ENCODE assay signal across 8 mouse cellular contexts in genomic region chr6:50263670-50264069, GRCm38 (mm10). TPM values are rescaled to one million over a fixed set of nuclear protein-coding genes. Genes with fewer than 3 reads are reported as not detected.
DNase-seq lines count a peak whose midpoint lies in the region; ATAC-seq and TF ChIP-seq lines count a peak whose summit lies in the region.

Gene Gsdme, minus strand, starts transcription at chr6:50263862.

- no peaks in the 10 kb centered on the region for H3K9me3 ChIP-seq in embryonic facial prominence, embryonic 14.5 days (ENCODE audit: control insufficient read depth, low read length)
- no peaks in the 10 kb centered on the region for H3K9me3 ChIP-seq in intestine, postnatal 0 days (ENCODE audit: control insufficient read depth)
- H3K9me3 ChIP-seq in midbrain, postnatal 0 days (ENCODE audit: low read length) = no peaks in the 10 kb centered on the region

- no peak within 1 kb of the TSS for H3K9ac ChIP-seq in embryonic facial prominence, embryonic 14.5 days (ENCODE audit: low read depth, low read length)
- no peak within 1 kb of the TSS for H3K9ac ChIP-seq in intestine, postnatal 0 days (ENCODE audit: low read depth, low read length)
- no peak within 1 kb of the TSS for H3K9ac ChIP-seq in midbrain, postnatal 0 days (replicated peaks; ENCODE audit: low read length, poor library complexity, severe bottlenecking)

- no peaks in the 10 kb centered on the region for H3K36me3 ChIP-seq in embryonic facial prominence, embryonic 14.5 days (ENCODE audit: control insufficient read depth, insufficient read depth, low read length)
- no peaks in the 10 kb centered on the region for H3K36me3 ChIP-seq in intestine, postnatal 0 days (ENCODE audit: control insufficient read depth, insufficient read depth)
- no peaks in the 10 kb centered on the region for H3K36me3 ChIP-seq in midbrain, postnatal 0 days (ENCODE audit: insufficient read depth, low read length)

- no peak within 1 kb of the TSS for H3K4me3 ChIP-seq in embryonic facial prominence, embryonic 14.5 days (ENCODE audit: low read depth, low read length)
- H3K4me3 ChIP-seq in intestine, postnatal 0 days (ENCODE audit: low read depth, low read length) = no peak within 1 kb of the TSS
- no peak within 1 kb of the TSS for H3K4me3 ChIP-seq in midbrain, postnatal 0 days (ENCODE audit: low read depth, low read length)

- TF ChIP-seq CTCF in intestine, postnatal 0 days (IDR thresholded peaks at IDR 0.05; ENCODE audit: low read depth) = no peak
- no peak for TF ChIP-seq CTCF in midbrain, postnatal 0 days (IDR thresholded peaks at IDR 0.05)

- peaks cover 6% of the 10 kb centered on the region; the same call in 1 of the 2 replicates for H3K4me1 ChIP-seq in embryonic facial prominence, embryonic 14.5 days (ENCODE audit: control insufficient read depth, insufficient read depth, low read length)
- peaks cover 4% of the 10 kb centered on the region for H3K4me1 ChIP-seq in intestine, postnatal 0 days (replicated peaks; ENCODE audit: control insufficient read depth, insufficient read depth, low read length)
- H3K4me1 ChIP-seq in midbrain, postnatal 0 days (ENCODE audit: insufficient read depth, low read length) = peaks cover 4% of the 10 kb centered on the region; the same call in 1 of the 2 replicates

- no peak for DNase-seq in layer of hippocampus, postnatal 10 days (ENCODE audit: low spot score in 2 of 2)
- DNase-seq in layer of hippocampus, adult 11-12 months (ENCODE audit: low spot score) = no peak
- no peak for DNase-seq in embryonic facial prominence, embryonic 14.5 days (ENCODE audit: low spot score)
- no peak for DNase-seq in midbrain, postnatal 0 days (ENCODE audit: low spot score)
- no peak for DNase-seq in right cerebral cortex, adult 2 months (ENCODE audit: low spot score in 2 of 2)
- DNase-seq in urinary bladder, postnatal 10 days (ENCODE audit: low spot score) = no peak
- no peak for DNase-seq in urinary bladder, postnatal 4 days (ENCODE audit: low spot score in 2 of 2)

- no peak within 1 kb of the TSS for H3K27ac ChIP-seq in embryonic facial prominence, embryonic 14.5 days (replicated peaks; ENCODE audit: low read depth, low read length)
- peak within 1 kb of the TSS; percentile 79 for H3K27ac ChIP-seq in intestine, postnatal 0 days (ENCODE audit: low read depth, low read length)
- H3K27ac ChIP-seq in midbrain, postnatal 0 days (ENCODE audit: low read depth, low read length) = no peak within 1 kb of the TSS

- 83% methylated on average over 6 of the region's 6 CpGs for WGBS in embryonic facial prominence, embryonic 14.5 days
- WGBS in intestine, postnatal 0 days = 27% methylated on average over 6 of the region's 6 CpGs
- 84% methylated on average over 6 of the region's 6 CpGs for WGBS in midbrain, postnatal 0 days

- H3K27me3 ChIP-seq in embryonic facial prominence, embryonic 14.5 days (replicated peaks; ENCODE audit: control insufficient read depth, insufficient read depth, low read length) = no peaks in the 10 kb centered on the region
- H3K27me3 ChIP-seq in intestine, postnatal 0 days (replicated peaks; ENCODE audit: control insufficient read depth, insufficient read depth, low read length) = no peaks in the 10 kb centered on the region
- no peaks in the 10 kb centered on the region for H3K27me3 ChIP-seq in midbrain, postnatal 0 days (ENCODE audit: insufficient read depth, low read length)

- ATAC-seq in embryonic facial prominence, embryonic 14.5 days (ENCODE audit: low read depth) = no peak
- ATAC-seq in intestine, postnatal 0 days = peak; percentile 71
- no peak for ATAC-seq in midbrain, postnatal 0 days (ENCODE audit: low FRiP score)

- no peak within 1 kb of the TSS for H3K4me2 ChIP-seq in embryonic facial prominence, embryonic 14.5 days (ENCODE audit: low read depth, low read length)
- peak within 1 kb of the TSS; percentile 46 for H3K4me2 ChIP-seq in intestine, postnatal 0 days (replicated peaks; ENCODE audit: low read depth)
- H3K4me2 ChIP-seq in midbrain, postnatal 0 days (ENCODE audit: low read depth, low read length, poor library complexity, severe bottlenecking) = no peak within 1 kb of the TSS

RNA-seq across cellular contexts. Expression of gene Gsdme, which starts in this region (rescaled TPM):
- 10 to 100 TPM; 14.6 to 15.6 TPM for total RNA-seq in layer of hippocampus, postnatal 10 days (2021)
- 33.5 and 37.9 TPM in 2 replicates for polyA plus RNA-seq in embryonic facial prominence, embryonic 14.5 days (2014; fragmentation: Nextera tagmentation; extraction: Ambion mirVana)
- polyA plus RNA-seq in intestine, postnatal 0 days (2015; fragmentation: Nextera tagmentation; extraction: Ambion mirVana) = 25.6 and 27.0 TPM in 2 replicates
- total RNA-seq in midbrain, postnatal 0 days (2014; rRNA removed) = 22.7 and 25.8 TPM in 2 replicates
- polyA plus RNA-seq in midbrain, postnatal 0 days (2015; fragmentation: Nextera tagmentation; extraction: Ambion mirVana) = 88.6 and 89.5 TPM in 2 replicates
